Mouse (Mus musculus) kidney, embryonic 16.5 days (tissue): Measurements from ENCODE around the gene Zfp62. TPM values are rescaled to one million over a fixed set of nuclear protein-coding genes. Genes with fewer than 3 reads are reported as not detected.

Experiments
- ATAC-seq: fragments of 200-750 bp; cut with Nextera tagmentation; 2 replicates; pipeline ENCODE4 v1.8.0; 2017; ENCODE audit warnings: moderate TSS enrichment; ENCODE audit not compliant: low FRiP score, low TSS enrichment
- H3K27ac ChIP-seq: fragments of 300-500 bp; sonication (generic); 2 replicates; pipeline ENCODE4 v1.5.1; 2014; ENCODE audit warnings: low read length
- H3K27me3 ChIP-seq: fragments of 300-500 bp; sonication (generic); 2 replicates; pipeline ENCODE4 v1.6.1; 2014; ENCODE audit warnings: low read length, control low read depth, mixed read lengths; ENCODE audit not compliant: insufficient read depth
- H3K36me3 ChIP-seq: fragments of 300-500 bp; sonication (generic); 2 replicates; pipeline ENCODE4 v1.6.1; 2014; ENCODE audit warnings: low read length, control low read depth, mixed read lengths; ENCODE audit not compliant: insufficient read depth
- H3K4me1 ChIP-seq: fragments of 300-500 bp; sonication (generic); 2 replicates; pipeline ENCODE4 v1.6.1; 2014; ENCODE audit warnings: low read length, control low read depth, mixed read lengths; ENCODE audit not compliant: insufficient read depth
- H3K4me2 ChIP-seq: fragments of 300-500 bp; sonication (generic); replicated peaks from 2 replicates; pipeline ENCODE4 v1.6.1; 2014; ENCODE audit warnings: low read depth, low read length
- H3K4me3 ChIP-seq: fragments of 300-500 bp; sonication (generic); 2 replicates; pipeline ENCODE4 v1.5.1; 2014; ENCODE audit warnings: mild to moderate bottlenecking, low read length
- H3K9ac ChIP-seq: fragments of 300-500 bp; sonication (generic); replicated peaks from 2 replicates; pipeline ENCODE4 v1.6.1; 2014; ENCODE audit warnings: low read length
- H3K9me3 ChIP-seq: fragments of 300-500 bp; sonication (generic); 2 replicates; pipeline ENCODE4 v1.6.1; 2016; ENCODE audit warnings: low read length, control low read depth
- WGBS: fragments of 180-500 bp; shearing (Covaris S2); extraction: QIAGEN DNeasy Blood & Tissue Kit; methylation state at CpG from one replicate; pipeline ENCODE4 v1.1.7; 2014; 5-methylcytosine and 5-hydroxymethylcytosine counted together
- polyA plus RNA-seq: library from polyadenylated mRNA; unstranded; fragments of >200 nt; fragmentation: Nextera tagmentation; extraction: Ambion mirVana; gene quantifications from 2 replicates; pipeline ENCODE4 v1.2.1, GENCODE M21; 2015

Zfp62 gene
- polyA plus RNA-seq, 1 experiment from 2014 or later = 46.3 TPM

- Histone ChIP-seq H3K4me1 (peaks cover 54% of the 10 kb centered on the region), H3K27me3 (no peaks in the 10 kb centered on the region), H3K36me3 (no peaks in the 10 kb centered on the region), H3K4me3 (peak overlapping the region; percentile 55), H3K4me2 (peak overlapping the region; percentile 69), H3K9me3 (no peaks in the 10 kb centered on the region), H3K27ac (peak overlapping the region; percentile 87), H3K9ac (peak overlapping the region; percentile 64; the same call in 1 of the 2 replicates)
- 22% methylated on average over 7 of the region's 7 CpGs for WGBS
- ATAC-seq = no peak
Measured at GRCm38 (mm10) chr11:49245176-49245575, 42.1 kb downstream of the Zfp62 start.

GRCm38 (mm10) chr11:49245634-49246415, 42.7 kb downstream of the Zfp62 start:
- Histone ChIP-seq H3K36me3 (no peaks in the 10 kb centered on the region), H3K9me3 (no peaks in the 10 kb centered on the region), H3K9ac (peak overlapping the region; percentile 55), H3K4me3 (peak overlapping the region; percentile 55), H3K4me1 (peaks cover 54% of the 10 kb centered on the region), H3K27ac (peak overlapping the region; percentile 87), H3K4me2 (peak overlapping the region; percentile 69), H3K27me3 (no peaks in the 10 kb centered on the region)
- no peak for ATAC-seq
- WGBS = 25% methylated on average over 12 of the region's 12 CpGs

GRCm38 (mm10) chr11:49246523-49246922, 43.4 kb downstream of the Zfp62 start:
- H3K4me3 ChIP-seq = no peak overlapping the region

GRCm38 (mm10) chr11:49247255-49247654, 44.2 kb downstream of the Zfp62 start:
- 43% methylated on average over 2 of the region's 2 CpGs for WGBS
- peaks cover 67% of the 10 kb centered on the region for H3K4me1 ChIP-seq
- peak overlapping the region; percentile 29 for H3K4me2 ChIP-seq
- H3K9me3 ChIP-seq = no peaks in the 10 kb centered on the region
- H3K9ac ChIP-seq = peak overlapping the region; percentile 17
- no peak for ATAC-seq
- no peak overlapping the region for H3K4me3 ChIP-seq
- H3K36me3 ChIP-seq = 0 out of 2 replicates have a peak, but pooled peaks cover 3% of the 10 kb centered on the region
- no peak overlapping the region for H3K27ac ChIP-seq
- no peaks in the 10 kb centered on the region for H3K27me3 ChIP-seq

More at GRCm38 (mm10) chr11:49246523-49246922, 43.4 kb downstream of the Zfp62 start:
- H3K27ac ChIP-seq = no peak overlapping the region
- H3K9ac ChIP-seq = no peak overlapping the region
- ATAC-seq = no peak
- H3K4me1 ChIP-seq = peaks cover 59% of the 10 kb centered on the region
- no peaks in the 10 kb centered on the region for H3K9me3 ChIP-seq
- H3K27me3 ChIP-seq = no peaks in the 10 kb centered on the region
- 79% methylated on average over 4 of the region's 4 CpGs for WGBS
- no peaks in the 10 kb centered on the region for H3K36me3 ChIP-seq
- peak overlapping the region; percentile 29; the same call in 1 of the 2 replicates for H3K4me2 ChIP-seq

- WGBS = 69% methylated on average over 6 of the region's 6 CpGs
- Histone ChIP-seq H3K27me3 (no peaks in the 10 kb centered on the region), H3K4me2 (0 out of 2 replicates have a peak overlapping the region, but pooled peaks have one; percentile 80), H3K27ac (peak overlapping the region; percentile 97), H3K36me3 (peaks cover 7% of the 10 kb centered on the region; the same call in 1 of the 2 replicates), H3K4me1 (peaks cover 59% of the 10 kb centered on the region), H3K9ac (peak overlapping the region; percentile 34; the same call in 1 of the 2 replicates), H3K4me3 (no peak overlapping the region), H3K9me3 (no peaks in the 10 kb centered on the region)
- ATAC-seq = no peak
Measured at GRCm38 (mm10) chr11:49248226-49248973, 45.3 kb downstream of the Zfp62 start.

- Histone ChIP-seq H3K4me1 (peaks cover 59% of the 10 kb centered on the region), H3K9ac (peak overlapping the region; percentile 31; the same call in 1 of the 2 replicates), H3K27me3 (no peaks in the 10 kb centered on the region), H3K9me3 (no peaks in the 10 kb centered on the region), H3K36me3 (peaks cover 12% of the 10 kb centered on the region; the same call in 1 of the 2 replicates), H3K27ac (peak overlapping the region; percentile 97), H3K4me2 (peak overlapping the region; percentile 80), H3K4me3 (no peak overlapping the region)
- no peak for ATAC-seq
- WGBS = 75% methylated on average over 6 of the region's 6 CpGs
Measured at GRCm38 (mm10) chr11:49248974-49249700, 46.0 kb downstream of the Zfp62 start.

GRCm38 (mm10) chr11:49249811-49250421, 46.8 kb downstream of the Zfp62 start:
- peaks cover 12% of the 10 kb centered on the region; the same call in 1 of the 2 replicates for H3K36me3 ChIP-seq
- no peaks in the 10 kb centered on the region for H3K27me3 ChIP-seq
- H3K4me2 ChIP-seq = peak overlapping the region; percentile 80
- H3K9ac ChIP-seq = peak overlapping the region; percentile 96
- H3K4me1 ChIP-seq = peaks cover 55% of the 10 kb centered on the region
- no peak for ATAC-seq
- peak overlapping the region; percentile 97 for H3K27ac ChIP-seq
- peak overlapping the region; percentile 78 for H3K4me3 ChIP-seq
- no peaks in the 10 kb centered on the region for H3K9me3 ChIP-seq
- WGBS = 20% methylated on average over 10 of the region's 10 CpGs

- peak; percentile 98 for ATAC-seq
Measured at GRCm38 (mm10) chr11:49250422-49251379, 47.6 kb downstream of the Zfp62 start.

More at GRCm38 (mm10) chr11:49250422-49251379, 47.6 kb downstream of the Zfp62 start:
- Histone ChIP-seq H3K9me3 (no peaks in the 10 kb centered on the region), H3K9ac (peak overlapping the region; percentile 96), H3K27me3 (no peaks in the 10 kb centered on the region), H3K36me3 (peaks cover 14% of the 10 kb centered on the region; the same call in 1 of the 2 replicates), H3K4me1 (peaks cover 47% of the 10 kb centered on the region), H3K4me2 (peak overlapping the region; percentile 80), H3K4me3 (peak overlapping the region; percentile 78), H3K27ac (peak overlapping the region; percentile 97)
- WGBS = 1% methylated on average over 45 of the region's 45 CpGs
